Mouse (Mus musculus) forebrain, embryonic 13.5 days (tissue): ENCODE results near the gene Gstt2. TPM values are rescaled to one million over a fixed set of nuclear protein-coding genes. Genes with fewer than 3 reads are reported as not detected.

ENCODE experiments used
- ATAC-seq: fragments of 200-750 bp; cut with Nextera tagmentation; 2 replicates; pipeline ENCODE4 v1.8.0; 2017
- H3K27ac ChIP-seq: fragments of 300-500 bp; sonication (generic); 2 replicates; pipeline ENCODE4 v1.5.1; 2015; ENCODE audit warnings: inconsistent platforms, mild to moderate bottlenecking, moderate library complexity
- H3K27me3 ChIP-seq: fragments of 300-500 bp; sonication (generic); 2 replicates; pipeline ENCODE4 v1.6.1; 2015; ENCODE audit warnings: mild to moderate bottlenecking, inconsistent platforms
- H3K36me3 ChIP-seq: fragments of 300-500 bp; sonication (generic); 2 replicates; pipeline ENCODE4 v1.6.1; 2015; ENCODE audit warnings: mild to moderate bottlenecking, inconsistent platforms; ENCODE audit not compliant: poor library complexity, severe bottlenecking
- H3K4me1 ChIP-seq: fragments of 300-500 bp; sonication (generic); 2 replicates; pipeline ENCODE4 v1.6.1; 2015; ENCODE audit warnings: inconsistent platforms
- H3K4me2 ChIP-seq: fragments of 300-500 bp; sonication (generic); 2 replicates; pipeline ENCODE4 v1.6.1; 2015; ENCODE audit warnings: inconsistent platforms, mild to moderate bottlenecking, moderate library complexity
- H3K4me3 ChIP-seq: fragments of 300-500 bp; sonication (generic); 2 replicates; pipeline ENCODE4 v1.5.1; 2015; ENCODE audit warnings: mild to moderate bottlenecking, inconsistent platforms
- H3K9ac ChIP-seq: fragments of 300-500 bp; sonication (generic); 2 replicates; pipeline ENCODE4 v1.6.1; 2015; ENCODE audit warnings: mild to moderate bottlenecking, inconsistent platforms
- H3K9me3 ChIP-seq: fragments of 300-500 bp; sonication (generic); replicated peaks from 2 replicates; pipeline ENCODE4 v1.6.1; 2016; ENCODE audit warnings: inconsistent platforms
- WGBS: fragments of 180-500 bp; shearing (Covaris S2); methylation state at CpG from one replicate; pipeline ENCODE4 v1.1.7; 2015; 5-methylcytosine and 5-hydroxymethylcytosine counted together
- polyA plus RNA-seq: library from polyadenylated mRNA; unstranded; fragments of >200 nt; fragmentation: Nextera tagmentation; extraction: Ambion mirVana; gene quantifications from 2 replicates; pipeline ENCODE4 v1.2.1, GENCODE M21; 2015

Gstt2 gene
- polyA plus RNA-seq = 4.0 and 4.4 TPM in 2 replicates

- H3K27me3 ChIP-seq = peaks cover 30% of the 10 kb centered on the region
- H3K4me1 ChIP-seq = peaks cover 37% of the 10 kb centered on the region
Measured at GRCm38 (mm10) chr10:75837248-75837759, at the start of gene Gstt2. TSS of gene Gstt2 (minus strand) at chr10:75837424.

GRCm38 (mm10) chr10:75884742-75885141 lies 47.5 kb upstream of the Gstt2 start:
- ATAC-seq = no peak
- no peak overlapping the region for H3K4me2 ChIP-seq
- H3K9me3 ChIP-seq = no peaks in the 10 kb centered on the region
- no peak overlapping the region for H3K27ac ChIP-seq
- WGBS = 97% methylated on average over 8 of the region's 8 CpGs
- H3K9ac ChIP-seq = no peak overlapping the region
- no peaks in the 10 kb centered on the region for H3K27me3 ChIP-seq
- no peak overlapping the region for H3K4me3 ChIP-seq
- peaks cover 25% of the 10 kb centered on the region for H3K4me1 ChIP-seq
- H3K36me3 ChIP-seq = no peaks in the 10 kb centered on the region

More at GRCm38 (mm10) chr10:75837248-75837759, at the start of gene Gstt2:
- Histone ChIP-seq H3K9ac (peak within 1 kb of the TSS; percentile 50), H3K27ac (peak within 1 kb of the TSS; percentile 57), H3K36me3 (no peaks in the 10 kb centered on the region), H3K4me2 (peak within 1 kb of the TSS; percentile 69), H3K4me3 (peak within 1 kb of the TSS; percentile 42), H3K9me3 (no peaks in the 10 kb centered on the region)
- under 1% methylated on average over 21 of the region's 21 CpGs for WGBS
- peak; percentile 88 for ATAC-seq

GRCm38 (mm10) chr10:75883232-75883552 lies 46.0 kb upstream of the Gstt2 start:
- 2% methylated on average over 10 of the region's 10 CpGs for WGBS
- Histone ChIP-seq H3K27me3 (no peaks in the 10 kb centered on the region), H3K36me3 (no peaks in the 10 kb centered on the region), H3K4me1 (peaks cover 25% of the 10 kb centered on the region), H3K27ac (peak overlapping the region; percentile 54), H3K9me3 (no peaks in the 10 kb centered on the region), H3K4me3 (no peak overlapping the region), H3K9ac (no peak overlapping the region), H3K4me2 (peak overlapping the region; percentile 41)
- peak; percentile 67 for ATAC-seq

- H3K36me3 ChIP-seq = no peaks in the 10 kb centered on the region
- ATAC-seq = 0 out of 2 replicates have a peak, but pooled peaks have one; percentile 23
- WGBS = 3% methylated on average over 15 of the region's 15 CpGs
Measured at GRCm38 (mm10) chr10:75882433-75883231, 45.4 kb upstream of the Gstt2 start.

GRCm38 (mm10) chr10:75881578-75882432 lies 44.6 kb upstream of the Gstt2 start:
- ATAC-seq = peak; percentile 37; the same call in 1 of the 2 replicates
- Histone ChIP-seq H3K4me2 (no peak overlapping the region; the same call in 1 of the 2 replicates), H3K9me3 (no peaks in the 10 kb centered on the region), H3K4me1 (peaks cover 25% of the 10 kb centered on the region), H3K9ac (no peak overlapping the region), H3K36me3 (no peaks in the 10 kb centered on the region), H3K27ac (peak overlapping the region; percentile 66), H3K4me3 (no peak overlapping the region), H3K27me3 (no peaks in the 10 kb centered on the region)
- 14% methylated on average over 20 of the region's 20 CpGs for WGBS

More at GRCm38 (mm10) chr10:75882433-75883231, 45.4 kb upstream of the Gstt2 start:
- Histone ChIP-seq H3K9ac (no peak overlapping the region), H3K9me3 (no peaks in the 10 kb centered on the region), H3K27me3 (no peaks in the 10 kb centered on the region), H3K4me3 (no peak overlapping the region), H3K4me1 (peaks cover 25% of the 10 kb centered on the region), H3K4me2 (peak overlapping the region; percentile 41), H3K27ac (peak overlapping the region; percentile 54)

- Histone ChIP-seq H3K27me3 (no peaks in the 10 kb centered on the region), H3K4me1 (peaks cover 25% of the 10 kb centered on the region), H3K27ac (peak overlapping the region; percentile 66), H3K4me2 (no peak overlapping the region), H3K9me3 (no peaks in the 10 kb centered on the region), H3K9ac (no peak overlapping the region), H3K4me3 (no peak overlapping the region), H3K36me3 (no peaks in the 10 kb centered on the region)
- 41% methylated on average over 6 of the region's 6 CpGs for WGBS
- no peak for ATAC-seq
Measured at GRCm38 (mm10) chr10:75880771-75881577, 43.8 kb upstream of the Gstt2 start.

- H3K36me3 ChIP-seq = no peaks in the 10 kb centered on the region
- WGBS = 95% methylated on average over 10 of the region's 10 CpGs
- 0 out of 2 replicates have a peak overlapping the region, but pooled peaks have one; percentile 66 for H3K27ac ChIP-seq
- H3K4me2 ChIP-seq = no peak overlapping the region
- H3K9me3 ChIP-seq = no peaks in the 10 kb centered on the region
- H3K4me3 ChIP-seq = no peak overlapping the region
- no peak for ATAC-seq
- H3K27me3 ChIP-seq = no peaks in the 10 kb centered on the region
- no peak overlapping the region for H3K9ac ChIP-seq
- H3K4me1 ChIP-seq = peaks cover 25% of the 10 kb centered on the region
Measured at GRCm38 (mm10) chr10:75880351-75880750, 43.1 kb upstream of the Gstt2 start.

- Histone ChIP-seq H3K27ac (no peak overlapping the region), H3K36me3 (no peaks in the 10 kb centered on the region), H3K4me1 (peaks cover 33% of the 10 kb centered on the region), H3K4me3 (no peak overlapping the region), H3K9me3 (no peaks in the 10 kb centered on the region), H3K4me2 (no peak overlapping the region), H3K27me3 (no peaks in the 10 kb centered on the region), H3K9ac (no peak overlapping the region)
- WGBS = 83% methylated on average over 3 of the region's 3 CpGs
- no peak for ATAC-seq
Measured at GRCm38 (mm10) chr10:75878836-75879235, 41.6 kb upstream of the Gstt2 start.

GRCm38 (mm10) chr10:75873543-75874170 lies 36.4 kb upstream of the Gstt2 start:
- peak overlapping the region; percentile 76 for H3K27ac ChIP-seq
- H3K9me3 ChIP-seq = no peaks in the 10 kb centered on the region
- no peaks in the 10 kb centered on the region for H3K36me3 ChIP-seq
- H3K4me1 ChIP-seq = peaks cover 24% of the 10 kb centered on the region
- H3K4me2 ChIP-seq = peak overlapping the region; percentile 58
- H3K4me3 ChIP-seq = 0 out of 2 replicates have a peak overlapping the region, but pooled peaks have one; percentile 31
- no peaks in the 10 kb centered on the region for H3K27me3 ChIP-seq
- peak overlapping the region; percentile 50 for H3K9ac ChIP-seq
- WGBS = 5% methylated on average over 10 of the region's 10 CpGs
- no peak for ATAC-seq

- ATAC-seq = peak; percentile 99
- H3K9me3 ChIP-seq = no peaks in the 10 kb centered on the region
- H3K4me2 ChIP-seq = peak overlapping the region; percentile 58
- peaks cover 24% of the 10 kb centered on the region for H3K4me1 ChIP-seq
- peak overlapping the region; percentile 76 for H3K27ac ChIP-seq
- H3K27me3 ChIP-seq = no peaks in the 10 kb centered on the region
- WGBS = under 1% methylated on average over 11 of the region's 11 CpGs
- H3K9ac ChIP-seq = peak overlapping the region; percentile 50
- H3K4me3 ChIP-seq = peak overlapping the region; percentile 31
- H3K36me3 ChIP-seq = no peaks in the 10 kb centered on the region
Measured at GRCm38 (mm10) chr10:75872915-75873542, 35.8 kb upstream of the Gstt2 start.
